Mouse (Mus musculus) common myeloid progenitor, adult 5-6 weeks (primary cell): ENCODE measurements around the gene Fabp1. TPM values are rescaled to one million over a fixed set of nuclear protein-coding genes. Genes with fewer than 3 reads are reported as not detected.

Source experiments
- total RNA-seq: library from RNA; stranded (forward); fragments of 200-1000, 187-1606 nt; gene quantifications from 2 replicates; pipeline ENCODE4 v1.2.3, GENCODE M21; 2017

Gene Fabp1
- total RNA-seq, 1 experiment from 2014 or later: not detected

Other genes with a start within 250 kb of the Fabp1 start
- gene Foxi3, start 243.3 kb upstream of the Fabp1 start, total RNA-seq: not detected in 2 replicates
- 0.14 and 0.29 TPM in 2 replicates for gene Thnsl2, start 55.4 kb upstream of the Fabp1 start, total RNA-seq
- 85.9 and 98.2 TPM in 2 replicates for gene Krcc1, start 71.8 kb downstream of the Fabp1 start, total RNA-seq
- gene Smyd1, start 122.4 kb downstream of the Fabp1 start, total RNA-seq: not detected in 2 replicates
- not detected in 2 replicates for gene Cd8b1, start 123.0 kb downstream of the Fabp1 start, total RNA-seq
- not detected in 2 replicates for gene Cd8a, start 173.6 kb downstream of the Fabp1 start, total RNA-seq
- 81.2 and 99.4 TPM in 2 replicates for gene Rmnd5a, start 240.8 kb downstream of the Fabp1 start, total RNA-seq